Mouse (Mus musculus): ENCODE results near the gene Flot1.
A peak's percentile ranks its signal among the peaks of the same experiment; 100 is the strongest.

Flot1 gene

DNA sequence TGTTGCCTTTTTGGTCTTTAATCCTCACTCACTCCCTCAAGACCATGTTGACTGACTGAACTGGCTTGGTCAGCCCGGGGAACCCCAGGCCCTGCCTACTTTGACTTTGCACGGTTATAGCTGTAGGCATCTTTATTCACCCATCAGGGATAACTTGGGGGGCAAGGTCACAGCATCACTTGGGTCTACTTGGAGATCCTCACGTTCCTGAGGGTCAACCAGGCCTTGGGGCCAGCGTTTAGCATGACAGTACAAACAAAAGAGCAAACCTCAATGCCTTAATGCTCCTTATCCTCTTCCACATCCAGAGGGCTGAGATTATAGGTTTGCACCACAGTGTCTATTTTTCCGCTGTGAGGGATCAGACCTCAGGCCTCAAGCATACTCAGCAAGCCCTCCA, 10.7 kb upstream of the Flot1 start:
- DNase-seq, result no peak

DNA sequence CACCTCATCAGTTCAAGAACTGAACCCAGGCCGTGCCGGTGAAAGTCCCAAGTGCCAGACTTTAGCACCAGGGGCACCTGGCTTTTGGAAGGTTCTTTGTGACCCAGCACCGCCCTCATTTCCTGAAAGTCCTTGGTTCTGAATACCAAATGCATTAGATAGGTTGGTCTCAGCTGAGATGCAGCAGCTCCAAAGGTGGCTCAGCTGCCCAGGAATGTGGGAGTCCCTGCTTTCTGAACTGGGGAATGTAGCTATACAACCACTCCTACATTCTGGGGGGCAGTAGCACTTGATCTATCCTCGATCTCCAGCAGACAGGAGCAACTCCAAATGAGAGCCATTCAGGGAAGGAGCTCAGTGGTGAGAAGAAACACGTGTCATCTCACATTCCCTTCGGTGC, 10.3 kb upstream of the Flot1 start:
- peak in 1 of 2 experiments; percentile 68 for DNase-seq

DNA sequence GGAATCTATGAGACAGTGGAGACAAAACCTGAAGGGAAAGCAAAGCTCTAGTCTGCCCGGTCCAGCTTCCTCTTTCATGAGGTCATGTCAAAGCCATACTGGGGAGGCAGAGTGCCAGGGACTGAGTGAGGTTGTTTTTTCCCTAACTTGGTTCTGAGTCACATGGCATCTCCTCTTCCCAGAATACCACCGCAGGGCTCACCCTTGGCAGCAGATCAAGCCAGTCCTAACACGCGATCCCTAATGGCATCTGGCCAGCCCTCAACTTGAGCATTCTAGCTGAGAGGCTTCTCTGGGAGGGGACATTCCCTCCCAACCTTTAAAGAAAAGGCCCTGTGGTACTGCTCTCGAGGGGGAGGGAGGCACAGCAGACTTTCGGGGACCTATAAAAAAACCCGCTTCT, 9.8 kb upstream of the Flot1 start:
- DNase-seq, result peak; percentile 96 to 97

DNA sequence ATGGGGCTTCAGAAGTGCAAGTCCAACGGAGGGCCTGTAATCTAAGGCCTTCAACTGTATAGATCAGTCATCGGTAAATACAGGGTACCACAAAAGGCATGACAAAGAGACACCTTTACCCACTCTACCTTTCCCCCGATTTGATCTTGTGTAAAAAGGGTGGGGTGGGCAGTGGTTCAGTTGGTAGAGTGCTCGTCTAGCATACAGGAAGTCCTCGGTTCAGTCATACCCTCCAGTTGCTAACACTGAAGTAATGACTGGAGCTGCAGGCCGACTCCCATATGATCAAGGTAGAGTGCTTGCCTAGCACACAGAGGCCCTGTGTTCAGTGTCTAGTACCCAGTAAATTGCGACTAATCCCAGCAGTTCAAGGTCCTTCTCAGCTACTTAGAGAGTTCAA, 9.4 kb upstream of the Flot1 start:
- peak in 1 of 2 experiments; percentile 40 for DNase-seq

DNA sequence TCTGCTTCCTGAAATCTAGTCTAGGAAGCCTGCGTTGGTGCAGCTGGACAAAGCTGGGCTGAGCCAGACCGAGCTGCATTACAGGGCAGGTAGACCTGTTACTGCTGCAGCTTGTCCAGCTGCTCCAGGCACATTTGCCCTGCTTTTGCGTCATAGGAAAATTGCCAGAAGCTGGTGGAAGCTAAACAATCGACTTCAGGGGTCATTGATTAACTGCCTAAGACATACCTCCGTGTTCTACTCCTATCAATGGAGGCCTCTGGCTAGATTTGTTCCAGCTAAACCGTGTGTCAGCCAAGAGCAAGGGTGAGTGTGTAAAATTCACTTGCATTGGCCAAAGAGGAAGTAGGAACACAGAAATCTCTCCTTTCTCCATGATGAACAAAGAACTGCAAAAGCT, 8.4 kb upstream of the Flot1 start:
- no peak for DNase-seq

DNA sequence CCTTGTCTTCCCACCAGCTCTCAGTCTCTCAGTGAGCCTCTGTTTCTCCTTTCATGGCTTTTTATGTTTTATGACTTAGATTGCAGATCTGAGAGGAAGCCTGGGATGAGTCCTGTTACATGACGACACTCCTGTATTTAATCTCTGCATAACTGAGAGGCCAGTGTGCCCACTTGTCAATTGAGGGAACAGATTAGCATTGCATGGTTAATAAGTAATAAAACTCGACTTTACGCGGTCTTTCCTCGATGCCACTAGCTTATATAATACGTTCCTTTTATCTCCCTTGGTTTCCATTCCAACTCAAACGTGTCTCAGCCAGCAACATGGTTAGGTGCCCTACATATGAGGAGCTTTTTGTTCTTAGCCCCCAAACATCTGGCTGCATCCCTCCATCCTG, 7.2 kb upstream of the Flot1 start:
- DNase-seq, result no peak

DNA sequence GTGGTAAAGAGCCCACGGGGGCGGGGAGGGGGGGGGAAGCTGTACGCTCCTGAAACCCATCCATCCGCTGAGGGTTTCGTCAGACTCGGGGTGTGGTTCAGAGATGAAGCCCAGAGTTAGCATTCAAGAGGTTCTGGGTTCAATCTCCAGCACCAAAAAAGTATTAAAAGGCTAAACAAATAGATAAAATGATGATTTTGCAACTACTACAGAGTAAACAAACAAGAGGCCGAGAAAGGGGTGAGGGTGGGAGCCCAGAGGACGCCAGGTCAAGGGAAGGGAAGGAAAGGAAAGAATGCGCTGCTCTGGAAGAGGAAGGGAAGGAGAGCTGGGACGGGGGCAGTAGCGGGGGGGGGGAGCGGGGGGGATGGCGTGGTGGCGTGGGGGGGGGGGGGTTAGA, 6.3 kb upstream of the Flot1 start:
- no peak for DNase-seq

DNA sequence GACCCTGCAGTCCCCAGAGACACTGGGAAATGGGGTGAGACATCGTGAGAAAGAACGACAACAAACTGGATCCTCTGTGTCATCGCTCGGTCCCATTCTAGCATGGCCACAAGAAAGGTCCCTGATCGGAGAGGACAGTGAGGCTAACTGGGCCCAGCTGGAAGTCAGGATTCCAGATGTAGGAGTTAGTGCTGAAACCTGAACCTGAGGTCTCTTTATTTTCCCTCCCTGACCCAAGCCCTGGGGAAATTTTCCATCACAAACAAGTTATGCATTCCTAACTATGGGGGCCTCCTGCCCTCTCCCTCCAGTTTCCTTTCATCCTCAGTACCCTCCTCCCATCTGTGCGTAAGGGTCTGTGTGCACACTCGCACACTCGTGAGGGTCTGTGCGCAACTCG, 5.8 kb upstream of the Flot1 start:
- DNase-seq, result peak in 1 of 2 experiments; percentile 47

DNA sequence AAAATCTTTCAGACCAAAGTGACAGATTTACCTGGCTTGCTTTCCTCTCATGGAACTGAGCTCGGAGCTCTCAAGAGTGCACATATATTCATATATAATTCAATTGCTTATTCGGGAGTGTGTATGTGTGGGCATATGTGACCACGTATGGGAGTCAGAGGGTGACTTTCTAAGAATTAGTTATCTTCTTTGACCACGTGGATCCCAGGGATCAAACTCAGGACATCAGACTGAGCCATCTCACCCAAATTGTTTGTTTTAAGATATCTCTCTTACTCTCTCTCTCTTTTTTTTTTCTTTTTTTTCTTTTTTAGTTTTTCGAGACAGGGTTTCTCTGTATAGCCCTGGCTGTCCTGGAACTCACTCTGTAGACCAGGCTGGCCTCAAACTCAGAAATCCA, 2.9 kb upstream of the Flot1 start:
- DNase-seq, result no peak

DNA sequence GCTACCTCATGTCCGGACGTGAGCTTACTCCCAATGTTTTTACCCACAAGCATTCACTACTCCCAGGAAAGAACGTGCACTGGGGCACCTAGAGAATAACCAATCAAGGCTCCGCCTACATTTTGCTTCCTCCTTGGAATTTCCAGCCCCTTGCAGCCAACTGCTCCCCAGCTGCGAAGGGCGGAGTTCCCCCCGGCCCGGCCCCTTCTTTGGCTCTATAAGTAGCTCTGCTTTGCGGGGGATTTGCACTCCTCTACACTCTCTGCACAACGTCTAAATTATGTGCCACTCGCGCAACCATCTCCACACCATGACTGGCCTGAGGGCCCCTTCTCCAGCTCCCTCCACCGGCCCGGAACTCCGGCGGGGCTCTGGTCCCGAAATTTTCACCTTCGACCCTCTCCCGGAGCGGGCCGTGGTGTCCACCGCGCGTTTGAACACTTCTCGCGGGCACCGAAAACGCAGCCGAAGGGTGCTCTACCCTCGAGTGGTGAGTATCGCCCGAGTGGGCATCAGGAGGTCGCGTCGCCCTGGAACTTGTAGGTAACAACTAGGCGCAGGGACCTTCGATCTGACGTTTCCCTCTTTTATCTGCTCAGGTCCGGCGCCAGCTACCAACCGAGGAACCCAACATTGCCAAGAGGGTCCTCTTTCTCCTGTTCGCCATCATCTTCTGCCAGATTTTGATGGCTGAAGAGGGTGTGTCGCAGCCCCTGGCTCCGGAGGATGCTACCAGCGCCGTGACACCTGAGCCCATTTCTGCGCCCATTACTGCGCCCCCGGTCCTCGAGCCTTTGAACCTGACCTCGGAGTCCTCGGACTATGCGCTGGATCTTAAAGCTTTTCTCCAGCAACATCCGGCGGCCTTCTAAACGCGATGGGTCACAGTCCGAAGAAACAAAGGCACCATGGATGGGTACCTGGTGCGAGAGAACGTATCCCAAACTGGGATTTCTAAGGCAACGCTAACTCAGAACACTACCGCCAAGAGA, 1.3 kb upstream of the Flot1 start, which contains the start of gene Ier3:
Gene Ier3 (plus strand): TSS at position 246 of the 992 bp plus-strand sequence.
- DNase-seq, result peak; percentile 94 to 95

DNA sequence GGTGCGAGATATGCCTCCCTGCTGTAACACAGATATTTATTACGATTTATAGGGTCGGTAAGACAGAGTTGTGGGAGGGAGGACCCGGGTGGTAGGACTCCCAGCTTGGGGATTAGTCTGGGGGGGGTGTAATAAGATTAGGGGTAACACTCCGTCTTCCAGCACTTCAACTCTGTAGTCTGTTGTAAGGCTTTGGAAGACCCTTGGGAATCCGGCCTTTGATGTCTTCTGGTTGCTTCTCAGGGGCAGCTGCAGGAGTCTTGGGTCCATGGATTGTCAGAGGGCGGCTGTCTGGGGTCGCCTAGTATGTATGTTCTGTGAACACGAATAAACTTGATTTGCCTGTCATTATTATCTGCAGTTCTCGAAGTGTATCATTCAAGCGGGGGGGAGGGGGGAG, 466 bp upstream of the Flot1 start:
- no peak for DNase-seq

DNA sequence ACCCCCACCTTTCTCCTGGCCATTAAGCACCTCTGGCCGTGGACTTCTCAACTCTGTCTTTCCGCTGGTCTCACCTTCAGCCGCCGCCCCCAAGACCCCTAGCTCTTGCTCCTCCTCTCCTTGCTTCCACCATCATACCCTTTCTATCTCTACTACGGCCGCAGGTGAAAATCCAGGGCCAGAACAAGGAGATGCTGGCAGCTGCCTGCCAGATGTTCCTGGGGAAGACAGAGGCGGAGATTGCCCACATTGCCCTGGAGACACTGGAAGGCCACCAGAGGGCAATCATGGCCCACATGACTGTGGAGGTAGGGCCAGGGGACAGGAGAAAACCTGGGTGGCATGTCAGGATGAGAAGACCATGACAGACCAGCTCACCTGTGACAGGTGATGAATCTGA, 1.4 kb downstream of the Flot1 start:
- DNase-seq, result no peak

DNA sequence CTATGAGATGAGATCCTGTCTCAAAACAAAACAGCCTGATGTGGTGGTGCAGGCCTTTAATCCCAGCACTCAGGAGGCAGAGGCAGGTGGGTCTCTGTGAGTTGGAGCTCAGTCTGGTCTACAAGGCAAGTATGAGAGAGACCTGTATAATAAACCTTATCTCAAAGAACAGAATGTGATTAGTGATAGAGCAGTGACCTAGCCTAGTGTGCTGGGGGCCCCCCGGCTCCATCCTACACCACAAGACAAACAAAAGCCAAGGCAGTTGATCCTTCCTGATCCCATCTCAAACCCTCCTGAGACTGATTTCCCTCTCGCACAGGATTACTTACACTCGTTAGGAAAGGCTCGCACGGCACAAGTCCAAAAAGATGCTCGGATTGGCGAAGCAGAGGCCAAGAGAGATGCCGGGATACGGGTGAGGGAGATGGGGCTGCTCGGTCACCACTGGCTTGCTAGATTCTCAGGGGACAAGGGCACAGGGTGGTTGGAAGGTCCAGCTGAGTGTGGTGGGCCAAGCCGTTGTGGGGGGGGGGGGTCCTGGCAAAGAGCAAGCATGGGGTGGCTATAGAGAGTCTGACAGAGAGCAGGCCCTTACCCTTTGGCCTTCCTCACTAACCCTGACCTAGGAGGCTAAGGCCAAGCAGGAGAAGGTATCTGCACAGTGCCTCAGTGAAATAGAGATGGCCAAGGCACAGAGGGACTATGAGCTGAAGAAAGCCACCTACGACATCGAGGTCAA, 2.2 kb downstream of the Flot1 start:
- DNase-seq, result no peak

DNA sequence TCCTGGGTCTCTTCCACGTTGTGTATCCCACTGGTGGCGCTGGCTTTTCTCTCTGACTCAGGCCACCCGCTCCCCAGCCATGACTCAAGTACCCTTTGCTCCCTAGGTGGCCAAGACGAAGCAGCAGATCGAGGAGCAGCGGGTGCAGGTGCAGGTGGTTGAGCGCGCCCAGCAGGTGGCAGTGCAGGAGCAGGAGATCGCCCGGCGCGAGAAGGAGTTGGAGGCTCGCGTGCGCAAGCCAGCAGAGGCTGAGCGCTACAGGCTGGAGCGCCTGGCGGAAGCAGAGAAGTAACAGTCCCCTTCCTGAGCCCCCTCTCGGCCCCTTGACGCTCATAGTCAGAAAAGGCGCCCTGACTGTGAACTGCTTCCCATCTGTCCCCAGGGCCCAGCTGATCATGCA, 6.7 kb downstream of the Flot1 start:
- peak; percentile 91 to 92 for DNase-seq

DNA sequence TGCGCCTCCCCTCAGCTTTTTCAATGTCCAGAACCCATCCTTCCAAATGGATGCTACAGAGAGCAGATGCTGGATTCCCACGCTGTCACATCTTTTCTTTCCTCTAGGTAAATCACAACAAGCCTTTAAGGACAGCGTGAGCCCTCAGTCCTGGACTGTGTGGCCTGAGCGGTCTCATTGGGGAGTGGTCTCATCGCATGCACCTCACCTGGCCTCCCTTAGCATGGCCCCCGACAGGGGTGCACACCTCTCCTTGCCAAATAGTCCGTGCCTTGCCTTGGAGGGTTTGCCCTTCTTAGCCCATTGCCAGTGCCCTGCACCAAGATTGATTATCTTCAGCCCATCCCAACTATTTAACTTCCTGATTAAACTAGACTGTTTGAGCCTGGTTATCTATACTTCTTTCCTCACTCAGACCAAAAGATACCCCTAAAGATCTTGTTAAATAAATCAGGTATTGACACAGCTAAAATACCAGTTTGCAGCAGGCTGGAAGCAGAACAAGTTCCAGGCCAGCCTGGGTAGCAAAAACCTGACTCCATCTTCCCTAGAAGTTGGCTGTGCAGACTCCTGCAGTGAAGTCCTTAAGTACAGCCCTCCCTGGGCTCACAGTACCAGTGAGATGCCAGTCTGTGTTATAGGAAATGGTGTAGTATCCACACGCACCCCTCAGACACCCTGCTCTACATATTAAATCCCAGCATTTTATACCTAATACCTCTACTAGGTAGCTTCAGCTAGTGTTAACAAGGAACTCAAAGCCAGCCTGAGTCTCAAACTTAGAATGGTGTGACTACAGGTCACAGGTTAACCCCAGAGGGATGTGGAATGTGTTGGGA, 9.6 kb downstream of the Flot1 start:
- DNase-seq, result no peak

DNA sequence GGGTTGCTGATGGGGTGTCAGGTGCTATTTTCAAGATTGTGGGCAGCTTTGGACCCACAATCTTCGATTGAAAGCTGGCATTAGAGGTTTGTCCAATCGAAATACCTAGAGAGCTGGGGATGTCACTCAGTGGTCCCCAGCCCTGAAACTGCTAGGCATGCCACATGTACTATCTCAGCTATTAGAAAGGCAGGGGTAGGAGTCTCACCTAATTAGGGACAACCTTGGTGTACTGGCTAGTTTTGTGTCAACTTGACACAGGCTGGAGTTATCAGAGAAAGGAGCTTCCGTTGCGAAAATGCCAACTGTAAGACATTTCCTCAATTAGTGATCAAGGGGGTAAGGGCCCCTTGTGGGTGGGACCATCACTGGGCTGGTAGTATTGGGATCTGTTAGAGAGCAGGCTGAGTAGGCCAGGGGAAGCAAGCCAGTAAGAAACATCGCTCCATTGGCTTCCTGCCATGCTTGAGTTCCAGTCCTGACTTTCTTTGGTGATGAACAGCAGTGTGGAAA, 10.3 kb downstream of the Flot1 start:
- DNase-seq, result no peak

DNA sequence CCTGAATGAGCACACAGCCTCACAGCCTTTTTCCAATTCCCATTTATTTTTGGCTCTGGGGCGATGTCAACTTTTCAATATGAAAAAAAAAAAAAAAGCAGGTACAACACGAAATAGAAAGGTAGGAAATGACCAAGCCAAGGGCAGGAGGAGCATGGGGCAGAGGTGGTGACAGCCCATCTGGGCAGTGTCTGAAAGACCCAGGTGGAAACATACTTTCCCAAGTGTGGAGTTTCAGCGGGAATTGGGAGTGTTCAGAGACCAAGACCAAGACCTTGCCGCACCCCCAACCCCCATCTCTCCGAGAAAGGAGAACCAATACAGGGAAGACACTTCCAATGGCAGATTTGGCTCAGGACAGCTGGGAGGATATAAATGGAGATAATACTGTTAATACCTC, 10.9 kb downstream of the Flot1 start:
- no peak for DNase-seq

DNA sequence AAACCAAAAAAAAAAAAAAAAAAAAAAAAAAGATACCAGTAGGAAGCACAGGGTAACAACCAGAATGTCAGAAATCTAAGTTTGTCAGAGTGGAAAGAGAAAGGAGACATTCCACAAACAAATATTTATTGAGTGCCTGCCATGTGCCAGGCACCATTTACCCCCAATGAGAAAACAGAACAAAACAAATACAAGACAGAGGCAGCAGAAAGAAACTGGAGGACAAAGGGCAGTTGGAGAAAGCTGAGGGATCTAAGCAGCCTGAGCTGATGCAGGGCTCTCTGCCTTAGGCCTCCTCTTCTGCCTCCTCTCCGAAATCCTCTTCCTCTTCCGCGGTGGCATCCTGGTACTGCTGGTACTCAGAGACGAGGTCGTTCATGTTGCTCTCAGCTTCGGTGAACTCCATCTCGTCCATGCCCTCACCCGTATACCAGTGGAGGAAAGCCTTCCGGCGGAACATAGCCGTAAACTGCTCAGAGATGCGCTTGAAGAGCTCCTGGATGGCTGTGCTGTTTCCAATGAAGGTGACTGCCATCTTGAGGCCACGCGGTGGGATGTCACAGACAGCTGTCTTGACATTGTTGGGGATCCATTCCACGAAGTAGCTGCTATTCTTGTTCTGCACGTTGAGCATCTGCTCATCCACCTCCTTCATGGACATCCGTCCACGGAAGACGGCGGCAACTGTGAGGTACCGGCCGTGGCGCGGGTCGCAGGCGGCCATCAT, 11.8 kb downstream of the Flot1 start:
- peak in 1 of 2 experiments; percentile 40 for DNase-seq

DNA sequence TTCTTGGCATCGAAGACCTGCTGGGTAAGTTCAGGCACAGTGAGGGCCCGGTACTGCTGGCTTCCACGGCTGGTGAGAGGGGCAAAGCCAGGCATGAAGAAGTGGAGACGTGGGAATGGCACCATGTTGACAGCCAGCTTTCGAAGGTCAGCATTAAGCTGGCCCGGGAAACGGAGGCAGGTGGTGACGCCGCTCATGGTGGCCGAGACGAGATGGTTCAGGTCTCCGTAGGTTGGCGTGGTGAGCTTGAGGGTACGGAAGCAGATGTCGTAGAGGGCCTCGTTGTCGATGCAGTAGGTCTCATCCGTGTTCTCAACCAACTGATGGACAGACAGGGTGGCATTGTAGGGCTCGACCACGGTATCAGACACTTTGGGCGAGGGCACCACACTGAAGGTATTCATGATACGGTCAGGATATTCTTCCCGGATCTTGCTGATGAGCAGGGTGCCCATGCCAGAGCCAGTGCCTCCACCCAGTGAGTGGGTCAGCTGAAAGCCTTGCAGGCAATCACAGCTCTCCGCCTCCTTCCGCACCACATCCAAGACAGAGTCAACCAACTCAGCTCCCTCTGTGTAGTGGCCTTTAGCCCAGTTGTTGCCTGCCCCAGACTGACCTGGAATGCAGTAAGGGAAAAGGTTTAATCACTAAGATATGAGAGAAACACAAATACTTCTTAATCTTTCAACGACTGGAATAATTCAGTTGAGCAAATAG, 12.6 kb downstream of the Flot1 start:
- DNase-seq, result no peak

DNA sequence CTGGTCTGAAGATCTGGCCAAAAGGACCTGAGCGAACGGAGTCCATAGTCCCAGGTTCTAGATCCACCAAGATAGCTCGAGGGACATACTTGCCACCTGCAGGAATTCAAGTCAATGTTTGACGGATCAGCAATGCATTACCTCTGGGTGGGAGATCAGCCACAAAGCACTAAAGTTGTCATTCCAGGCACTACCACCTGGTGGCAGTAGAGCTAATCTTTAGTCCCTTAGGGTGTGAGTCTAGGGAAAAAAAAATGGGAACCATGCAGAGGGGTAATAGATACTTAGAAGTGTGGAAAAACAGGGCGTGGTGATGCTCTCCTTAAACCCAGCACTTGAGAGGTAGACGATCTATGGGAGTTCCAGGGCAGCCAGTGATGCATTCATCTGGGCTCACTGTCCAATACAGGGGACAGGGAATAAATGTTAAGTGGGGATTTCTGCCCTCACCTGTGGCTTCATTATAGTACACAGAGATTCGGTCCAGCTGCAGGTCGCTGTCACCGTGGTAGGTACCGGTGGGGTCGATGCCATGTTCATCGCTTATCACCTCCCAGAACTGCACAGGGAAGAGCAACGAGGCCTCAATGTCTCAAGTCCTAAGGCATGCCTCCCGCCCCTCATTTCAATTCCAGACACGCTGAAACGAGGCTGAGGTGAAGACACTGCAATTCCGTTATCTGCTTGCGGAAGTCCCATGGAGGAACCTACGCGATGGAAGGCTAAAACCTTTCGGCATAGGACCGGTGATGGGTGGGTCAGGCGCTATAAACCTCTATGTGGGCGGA, 13.3 kb downstream of the Flot1 start:
- peak; percentile 61 to 90 for DNase-seq
